Mouse (Mus musculus) bone marrow macrophage, adult 2 months (primary cell): ENCODE data around the gene Eml2.

Source experiments
- CTCF ChIP-seq: IDR thresholded peaks from 2 replicates; pipeline ENCODE4 v1.5.1; 2012; ENCODE audit warnings: low read depth, mild to moderate bottlenecking, low read length, moderate library complexity
- POLR2A ChIP-seq: IDR thresholded peaks from 2 replicates; pipeline ENCODE4 v1.6.1; 2012; ENCODE audit warnings: mild to moderate bottlenecking, low read depth, low read length, borderline replicate concordance

DNA sequence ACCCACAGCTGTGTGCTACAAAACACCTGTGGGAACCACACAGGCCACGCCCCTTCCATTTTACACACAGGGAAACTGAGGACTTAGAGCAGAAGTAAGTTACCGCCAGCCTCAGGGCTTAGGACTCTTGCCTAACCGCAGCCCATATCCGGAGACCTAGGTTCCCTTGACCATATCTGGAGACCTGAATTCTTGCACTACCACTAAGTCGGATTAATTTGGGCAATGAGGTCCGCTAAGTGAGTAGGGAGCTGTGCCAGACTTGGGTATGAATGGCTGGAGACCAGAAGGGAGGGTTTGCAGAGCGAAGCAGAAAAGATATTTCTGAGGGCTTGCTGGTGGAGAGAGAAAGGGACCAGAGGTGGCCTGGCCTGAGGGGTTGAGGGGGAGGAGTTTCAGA lies 38.1 kb downstream of the Eml2 start:
- TF ChIP-seq CTCF: no peak
- no peak for TF ChIP-seq POLR2A
